ENCODE assay signal across 7 mouse cellular contexts in the genomic region with DNA sequence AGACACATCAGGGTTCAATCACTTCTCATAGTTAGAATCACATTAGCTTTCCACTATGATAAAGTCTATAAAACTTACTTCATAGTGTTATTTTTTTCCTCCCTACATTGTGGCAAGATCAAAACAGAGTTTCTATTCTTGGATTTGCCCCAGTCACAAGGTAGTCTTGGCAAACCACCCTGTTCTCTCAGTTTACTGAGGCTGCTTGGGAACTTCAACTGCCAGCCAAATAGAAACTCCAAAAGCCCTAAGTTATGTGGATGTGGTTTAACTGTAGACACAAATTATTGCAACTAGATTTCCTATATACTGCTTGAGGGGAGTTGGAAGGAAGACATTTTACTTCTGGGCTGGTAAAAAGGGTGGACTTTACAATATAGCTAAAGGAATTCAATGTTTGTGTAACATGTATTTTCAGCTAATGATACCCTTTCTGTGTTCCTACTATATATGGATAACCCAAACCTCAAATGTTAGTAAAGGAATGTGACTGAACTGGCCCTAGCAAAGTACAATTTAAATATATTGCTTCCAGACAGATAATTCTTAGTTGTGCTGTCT. TPM values are rescaled to one million over a fixed set of nuclear protein-coding genes. Genes with fewer than 3 reads are reported as not detected.
DNase-seq lines count a peak whose midpoint lies in the region; ATAC-seq and TF ChIP-seq lines count a peak whose summit lies in the region.

A gene (plus strand): TSS at position 511 of the 561 bp plus-strand sequence.

- DNase-seq in urinary bladder, adult 2 months (ENCODE audit: low spot score), result no peak
- no peak for DNase-seq in urinary bladder, postnatal 4 days (ENCODE audit: low spot score in 2 of 2)
- peak; percentile 72 for DNase-seq in heart, postnatal 0 days (ENCODE audit: low spot score)
- no peak for DNase-seq in limb, embryonic 11.5 days (ENCODE audit: low spot score)
- peak; percentile 68 for DNase-seq in skeletal muscle tissue, adult 2 months (ENCODE audit: low read depth, low spot score)
- DNase-seq in right cerebral cortex, adult 2 months (ENCODE audit: low spot score in 2 of 2), result no peak

- H3K27ac ChIP-seq in embryonic fibroblast, embryonic 13.5 days (ENCODE audit: insufficient read depth, low read length), result peak within 1 kb of the TSS; percentile 94
- H3K27ac ChIP-seq in heart, postnatal 0 days (ENCODE audit: low read depth), result peak within 1 kb of the TSS; percentile 87
- H3K27ac ChIP-seq in limb, embryonic 11.5 days (replicated peaks; ENCODE audit: low read depth, low read length), result no peak within 1 kb of the TSS; the same call in 1 of the 2 replicates

- peak within 1 kb of the TSS; percentile 63 for H3K4me3 ChIP-seq in embryonic fibroblast, embryonic 13.5 days (ENCODE audit: insufficient read depth, low read length)
- peak within 1 kb of the TSS; percentile 69 for H3K4me3 ChIP-seq in heart, postnatal 0 days (ENCODE audit: low read depth, low read length)
- H3K4me3 ChIP-seq in limb, embryonic 11.5 days (ENCODE audit: low read depth, low read length), result peak within 1 kb of the TSS; percentile 41

- H3K9ac ChIP-seq in heart, postnatal 0 days (replicated peaks; ENCODE audit: low read depth, low read length), result peak within 1 kb of the TSS; percentile 76
- H3K9ac ChIP-seq in limb, embryonic 11.5 days (ENCODE audit: low read length), result peak within 1 kb of the TSS; percentile 61

- no peak for TF ChIP-seq EP300 in heart, postnatal 0 days (IDR thresholded peaks at IDR 0.05; ENCODE audit: low read depth)

- peaks cover 14% of the 10 kb centered on the region; the same call in 1 of the 2 replicates for H3K4me1 ChIP-seq in embryonic fibroblast, embryonic 13.5 days (ENCODE audit: control insufficient read depth, insufficient read depth, low read length)
- peaks cover 31% of the 10 kb centered on the region for H3K4me1 ChIP-seq in heart, postnatal 0 days (ENCODE audit: control insufficient read depth, insufficient read depth)
- peaks cover 3% of the 10 kb centered on the region; the same call in 1 of the 2 replicates for H3K4me1 ChIP-seq in limb, embryonic 11.5 days (ENCODE audit: control insufficient read depth, insufficient read depth, low read length)

- no peak for TF ChIP-seq POLR2A in embryonic fibroblast, embryonic 13.5 days (IDR thresholded peaks at IDR 0.05; ENCODE audit: low read depth, low read length)

- no peak for TF ChIP-seq CTCF in embryonic fibroblast, embryonic 13.5 days (IDR thresholded peaks at IDR 0.05; ENCODE audit: borderline replicate concordance, insufficient read depth, low read length)
- no peak for TF ChIP-seq CTCF in heart, postnatal 0 days (IDR thresholded peaks at IDR 0.05; ENCODE audit: low read depth)

- no peak for ATAC-seq in heart, postnatal 0 days (ENCODE audit: insufficient read depth, low read depth)
- no peak for ATAC-seq in limb, embryonic 11.5 days (ENCODE audit: insufficient number of reproducible peaks, low FRiP score, low TSS enrichment, low read depth)

- peak within 1 kb of the TSS; percentile 89 for H3K4me2 ChIP-seq in heart, postnatal 0 days (ENCODE audit: low read depth, low read length)
- peak within 1 kb of the TSS; percentile 92 for H3K4me2 ChIP-seq in limb, embryonic 11.5 days (ENCODE audit: low read depth, severe bottlenecking)

- no peaks in the 10 kb centered on the region for H3K27me3 ChIP-seq in heart, postnatal 0 days (ENCODE audit: control insufficient read depth, insufficient read depth, low read length)
- H3K27me3 ChIP-seq in limb, embryonic 11.5 days (ENCODE audit: control insufficient read depth, insufficient read depth, low read length), result no peaks in the 10 kb centered on the region

- peaks cover 23% of the 10 kb centered on the region for H3K36me3 ChIP-seq in heart, postnatal 0 days (replicated peaks; ENCODE audit: control insufficient read depth, insufficient read depth, low read length)
- H3K36me3 ChIP-seq in limb, embryonic 11.5 days (ENCODE audit: control insufficient read depth, insufficient read depth, low read length), result no peaks in the 10 kb centered on the region

- H3K9me3 ChIP-seq in heart, postnatal 0 days (replicated peaks; ENCODE audit: control insufficient read depth, low read length), result no peaks in the 10 kb centered on the region
- no peaks in the 10 kb centered on the region for H3K9me3 ChIP-seq in limb, embryonic 11.5 days (ENCODE audit: control insufficient read depth, low read length)

RNA-seq across cellular contexts. Expression of the gene that starts here (rescaled TPM):
- 37.8 and 51.7 TPM in 2 replicates for polyA plus RNA-seq in urinary bladder, adult 2 months (2012; rRNA removed)
- polyA plus RNA-seq in embryonic fibroblast, embryonic 13.5 days (2011; ENCODE audit: insufficient read length, low read depth, missing spikeins), result 21.1 and 22.8 TPM in 2 replicates
- 22.3 and 57.6 TPM in 2 replicates for total RNA-seq in heart, postnatal 0 days (2014; rRNA removed; ENCODE audit: low replicate concordance)
- 44.7 and 65.9 TPM in 2 replicates for polyA plus RNA-seq in heart, postnatal 0 days (2015; fragmentation: Nextera tagmentation; extraction: Ambion mirVana)
- 10.2 and 11.5 TPM in 2 replicates for polyA plus RNA-seq in limb, embryonic 11.5 days (2014; fragmentation: Nextera tagmentation; extraction: Ambion mirVana)

Comparison
In these comparisons a context has a peak if more than half of its experiments do, and no peak if none do; other contexts are left out.
1. DNase-seq: peak in heart, postnatal 0 days (single experiment) and skeletal muscle tissue, adult 2 months (single experiment); none in urinary bladder, adult 2 months (single experiment), urinary bladder, postnatal 4 days (0 of 2), limb, embryonic 11.5 days (single experiment) and right cerebral cortex, adult 2 months (0 of 2).
2. Peak in every context shown above with its lines, with median percentiles within 50 percentile points of each other: H3K4me3 ChIP-seq.